Mouse (Mus musculus): ENCODE data around the gene Vmn1r39. TPM values are rescaled to one million over a fixed set of nuclear protein-coding genes. Genes with fewer than 3 reads are reported as not detected.
"Not testable (repeated sequence)": the region's sequence is repeated elsewhere in the genome, so short reads cannot be mapped to it uniquely, and the experiment has no call there.

Gene Vmn1r39
- not detected in 2 replicates for polyA plus RNA-seq (2012)

- TF ChIP-seq GATA1 (IDR thresholded peaks at IDR 0.05; ENCODE audit: low read length) = no peak
Measured at GRCm38 (mm10) chr6:66810509-66810908, at the start of gene Vmn1r39. Gene Vmn1r39, minus strand, starts transcription at chr6:66810609.

GRCm38 (mm10) chr6:66859391-66859790 lies 49.0 kb upstream of the Vmn1r39 start:
- TF ChIP-seq GATA1 (IDR thresholded peaks at IDR 0.05; ENCODE audit: low read length) = no peak

- TF ChIP-seq GATA1 (IDR thresholded peaks at IDR 0.05; ENCODE audit: low read length) = no peak
Measured at GRCm38 (mm10) chr6:66858356-66858755, 47.9 kb upstream of the Vmn1r39 start.

- TF ChIP-seq GATA1 (IDR thresholded peaks at IDR 0.05; ENCODE audit: low read length) = no peak
Measured at GRCm38 (mm10) chr6:66856236-66856635, 45.8 kb upstream of the Vmn1r39 start.

GRCm38 (mm10) chr6:66848936-66849335 lies 38.5 kb upstream of the Vmn1r39 start:
- TF ChIP-seq GATA1 (IDR thresholded peaks at IDR 0.05; ENCODE audit: low read length) = no peak

- TF ChIP-seq GATA1 (IDR thresholded peaks at IDR 0.05; ENCODE audit: low read length) = no peak
Measured at GRCm38 (mm10) chr6:66836932-66837331, 26.5 kb upstream of the Vmn1r39 start.

- no peak for TF ChIP-seq GATA1 (IDR thresholded peaks at IDR 0.05; ENCODE audit: low read length)
Measured at GRCm38 (mm10) chr6:66806311-66806710, 4.1 kb downstream of the Vmn1r39 start.

GRCm38 (mm10) chr6:66805713-66806112 lies 4.7 kb downstream of the Vmn1r39 start:
- TF ChIP-seq GATA1 (IDR thresholded peaks at IDR 0.05; ENCODE audit: low read length) = no peak

- TF ChIP-seq GATA1 (IDR thresholded peaks at IDR 0.05; ENCODE audit: low read length) = not testable (repeated sequence)
Measured at GRCm38 (mm10) chr6:66782527-66782926, 27.9 kb downstream of the Vmn1r39 start, which contains the start of gene Vmn1r38. Gene Vmn1r38, minus strand, starts transcription at chr6:66782627.

Other genes starting within 250 kb of the Vmn1r39 start
- not detected in 2 replicates for gene Vmn1r33, start 192.3 kb downstream of the Vmn1r39 start, polyA plus RNA-seq (2012)
- gene Vmn1r34, start 166.7 kb downstream of the Vmn1r39 start, polyA plus RNA-seq (2012) = not detected in 2 replicates
- not detected in 2 replicates for gene Vmn1r35, start 124.7 kb downstream of the Vmn1r39 start, polyA plus RNA-seq (2012)
- not detected in 2 replicates for gene Vmn1r36, start 91.4 kb downstream of the Vmn1r39 start, polyA plus RNA-seq (2012)
- gene Vmn1r37, start 81.2 kb downstream of the Vmn1r39 start, polyA plus RNA-seq (2012) = not detected in 2 replicates
- not detected in 2 replicates for gene Vmn1r38, start 28.0 kb downstream of the Vmn1r39 start, polyA plus RNA-seq (2012)
- not detected in 2 replicates for gene Gng12, start 85.8 kb upstream of the Vmn1r39 start, polyA plus RNA-seq (2012)
- 87.6 and 126 TPM in 2 replicates for gene Gadd45a, start 226.8 kb upstream of the Vmn1r39 start, polyA plus RNA-seq (2012)